Mouse (Mus musculus): ENCODE data around the gene Nkain4. TPM values are rescaled to one million over a fixed set of nuclear protein-coding genes. Genes with fewer than 3 reads are reported as not detected.
A peak's percentile ranks its signal among the peaks of the same experiment; 100 is the strongest.

The Nkain4 gene
- polyA plus RNA-seq, 1 experiment from 2014 or later, result 41.0 TPM

GRCm38 (mm10) chr2:180962616-180963308 lies 8.3 kb upstream of the Nkain4 start:
- 44% methylated on average over 2 of the region's 2 CpGs for WGBS
- no peaks in the 10 kb centered on the region for H3K36me3 ChIP-seq (ENCODE audit: control insufficient read depth, insufficient read depth)
- ATAC-seq (replicated peaks; ENCODE audit: extremely low read depth, insufficient read depth, low FRiP score), result peak; percentile 19; the same call in 1 of the 2 replicates
- H3K27me3 ChIP-seq (ENCODE audit: control insufficient read depth, insufficient read depth, low read length), result no peaks in the 10 kb centered on the region
- H3K9me3 ChIP-seq (replicated peaks; ENCODE audit: control insufficient read depth, low read length), result no peaks in the 10 kb centered on the region
- no peak overlapping the region for H3K9ac ChIP-seq (ENCODE audit: low read length)
- no peak overlapping the region for H3K4me3 ChIP-seq (ENCODE audit: low read length)
- peak overlapping the region; percentile 47 for H3K27ac ChIP-seq (ENCODE audit: low read length)
- H3K4me2 ChIP-seq (ENCODE audit: low read depth, low read length), result no peak overlapping the region
- peaks cover 24% of the 10 kb centered on the region for H3K4me1 ChIP-seq (ENCODE audit: control insufficient read depth, insufficient read depth, low read length)

- Histone ChIP-seq H3K9ac (ENCODE audit: low read length) (no peak overlapping the region), H3K36me3 (ENCODE audit: control insufficient read depth, insufficient read depth) (no peaks in the 10 kb centered on the region), H3K9me3 (replicated peaks; ENCODE audit: control insufficient read depth, low read length) (no peaks in the 10 kb centered on the region), H3K27ac (ENCODE audit: low read length) (no peak overlapping the region), H3K4me1 (ENCODE audit: control insufficient read depth, insufficient read depth, low read length) (peaks cover 17% of the 10 kb centered on the region), H3K4me2 (ENCODE audit: low read depth, low read length) (no peak overlapping the region), H3K4me3 (ENCODE audit: low read length) (no peak overlapping the region), H3K27me3 (ENCODE audit: control insufficient read depth, insufficient read depth, low read length) (peaks cover 12% of the 10 kb centered on the region)
- ATAC-seq (replicated peaks; ENCODE audit: extremely low read depth, insufficient read depth, low FRiP score), result no peak
- WGBS, result 61% methylated on average over 3 of the region's 3 CpGs
Observed at GRCm38 (mm10) chr2:180960187-180960586, 5.7 kb upstream of the Nkain4 start.

DNA sequence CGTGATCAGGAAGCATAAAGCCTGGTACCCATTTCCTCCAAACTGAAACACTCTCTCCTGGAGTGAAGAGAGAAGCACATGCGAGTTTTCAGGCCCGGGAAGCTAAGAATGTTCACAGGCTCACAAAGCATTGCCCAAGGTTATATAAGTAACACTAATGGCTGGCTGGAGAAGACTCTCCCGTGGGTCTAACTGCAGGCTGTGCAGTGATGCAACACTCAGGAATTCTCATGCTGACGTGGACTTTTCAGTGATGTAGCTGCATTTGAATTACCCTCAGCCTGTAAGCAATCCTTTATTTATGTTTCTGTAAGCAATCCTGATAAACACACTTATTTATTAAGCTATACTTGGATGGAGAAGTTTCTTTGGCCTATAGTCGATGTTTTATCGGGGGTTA lies 5.1 kb upstream of the Nkain4 start:
- ATAC-seq (replicated peaks; ENCODE audit: extremely low read depth, insufficient read depth, low FRiP score), result no peak
- Histone ChIP-seq H3K4me3 (ENCODE audit: low read length) (no peak overlapping the region), H3K27ac (ENCODE audit: low read length) (no peak overlapping the region), H3K9me3 (replicated peaks; ENCODE audit: control insufficient read depth, low read length) (no peaks in the 10 kb centered on the region), H3K27me3 (ENCODE audit: control insufficient read depth, insufficient read depth, low read length) (peaks cover 18% of the 10 kb centered on the region), H3K9ac (ENCODE audit: low read length) (no peak overlapping the region), H3K36me3 (ENCODE audit: control insufficient read depth, insufficient read depth) (no peaks in the 10 kb centered on the region), H3K4me2 (ENCODE audit: low read depth, low read length) (no peak overlapping the region), H3K4me1 (ENCODE audit: control insufficient read depth, insufficient read depth, low read length) (peaks cover 21% of the 10 kb centered on the region)
- WGBS, result 64% methylated on average over 7 of the region's 7 CpGs

- peak overlapping the region; percentile 59 for H3K9ac ChIP-seq (ENCODE audit: low read length)
- 40% methylated on average over 2 of the region's 2 CpGs for WGBS
- ATAC-seq (replicated peaks; ENCODE audit: extremely low read depth, insufficient read depth, low FRiP score), result no peak
- H3K4me3 ChIP-seq (ENCODE audit: low read length), result peak overlapping the region; percentile 55
- peak overlapping the region; percentile 69 for H3K4me2 ChIP-seq (ENCODE audit: low read depth, low read length)
- H3K4me1 ChIP-seq (ENCODE audit: control insufficient read depth, insufficient read depth, low read length), result peaks cover 4% of the 10 kb centered on the region; the same call in 1 of the 2 replicates
- H3K36me3 ChIP-seq (ENCODE audit: control insufficient read depth, insufficient read depth), result no peaks in the 10 kb centered on the region
- H3K27me3 ChIP-seq (ENCODE audit: control insufficient read depth, insufficient read depth, low read length), result peaks cover 38% of the 10 kb centered on the region
- H3K9me3 ChIP-seq (replicated peaks; ENCODE audit: control insufficient read depth, low read length), result no peaks in the 10 kb centered on the region
- peak overlapping the region; percentile 11 for H3K27ac ChIP-seq (ENCODE audit: low read length)
Observed at GRCm38 (mm10) chr2:180953638-180954037, 861 bp downstream of the Nkain4 start.

DNA sequence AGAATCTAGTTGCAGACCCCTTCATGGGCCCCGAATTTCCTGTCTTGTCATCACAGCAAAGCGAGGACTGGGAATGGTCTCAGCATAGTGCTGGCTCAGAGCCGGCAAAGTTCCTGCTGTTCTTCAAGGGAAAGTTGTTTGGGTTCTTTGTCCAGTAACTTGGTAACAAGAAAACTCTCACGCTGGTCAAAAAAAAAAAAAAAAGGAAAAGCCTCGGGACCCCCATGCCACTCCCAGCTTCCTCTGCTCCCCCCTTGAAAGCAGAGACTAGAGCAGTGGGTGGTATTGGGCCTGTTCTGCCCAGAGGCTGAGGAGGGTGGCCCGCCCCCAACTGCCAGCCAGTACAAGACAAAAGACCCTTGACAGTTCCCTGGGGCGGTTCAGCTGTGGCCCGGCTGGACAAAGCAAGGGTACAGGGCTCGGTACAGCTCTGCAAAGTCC lies 1.7 kb downstream of the Nkain4 start:
- peaks cover 4% of the 10 kb centered on the region; the same call in 1 of the 2 replicates for H3K4me1 ChIP-seq (ENCODE audit: control insufficient read depth, insufficient read depth, low read length)
- no peak for ATAC-seq (replicated peaks; ENCODE audit: extremely low read depth, insufficient read depth, low FRiP score)

GRCm38 (mm10) chr2:180949947-180950346 lies 4.6 kb downstream of the Nkain4 start:
- Histone ChIP-seq H3K9me3 (replicated peaks; ENCODE audit: control insufficient read depth, low read length) (no peaks in the 10 kb centered on the region), H3K4me3 (ENCODE audit: low read length) (no peak overlapping the region), H3K27ac (ENCODE audit: low read length) (no peak overlapping the region), H3K4me2 (ENCODE audit: low read depth, low read length) (no peak overlapping the region), H3K9ac (ENCODE audit: low read length) (no peak overlapping the region), H3K36me3 (ENCODE audit: control insufficient read depth, insufficient read depth) (no peaks in the 10 kb centered on the region), H3K4me1 (ENCODE audit: control insufficient read depth, insufficient read depth, low read length) (peaks cover 2% of the 10 kb centered on the region; the same call in 1 of the 2 replicates), H3K27me3 (ENCODE audit: control insufficient read depth, insufficient read depth, low read length) (peaks cover 23% of the 10 kb centered on the region)
- 32% methylated on average over 1 of the region's 1 CpGs for WGBS
- no peak for ATAC-seq (replicated peaks; ENCODE audit: extremely low read depth, insufficient read depth, low FRiP score)

More for the DNA sequence above, 1.7 kb downstream of the Nkain4 start:
- Histone ChIP-seq H3K4me3 (ENCODE audit: low read length) (peak overlapping the region; percentile 55), H3K4me2 (ENCODE audit: low read depth, low read length) (peak overlapping the region; percentile 69), H3K9ac (ENCODE audit: low read length) (peak overlapping the region; percentile 59), H3K27ac (ENCODE audit: low read length) (peak overlapping the region; percentile 11), H3K36me3 (ENCODE audit: control insufficient read depth, insufficient read depth) (no peaks in the 10 kb centered on the region), H3K9me3 (replicated peaks; ENCODE audit: control insufficient read depth, low read length) (no peaks in the 10 kb centered on the region), H3K27me3 (ENCODE audit: control insufficient read depth, insufficient read depth, low read length) (peaks cover 38% of the 10 kb centered on the region)
- WGBS, result 26% methylated on average over 9 of the region's 9 CpGs

GRCm38 (mm10) chr2:180941869-180942268 lies 12.6 kb downstream of the Nkain4 start:
- no peaks in the 10 kb centered on the region for H3K36me3 ChIP-seq (ENCODE audit: control insufficient read depth, insufficient read depth)
- no peak overlapping the region for H3K9ac ChIP-seq (ENCODE audit: low read length)
- no peak overlapping the region for H3K4me2 ChIP-seq (ENCODE audit: low read depth, low read length)
- no peaks in the 10 kb centered on the region for H3K27me3 ChIP-seq (ENCODE audit: control insufficient read depth, insufficient read depth, low read length)
- peaks cover 11% of the 10 kb centered on the region for H3K4me1 ChIP-seq (ENCODE audit: control insufficient read depth, insufficient read depth, low read length)
- peak overlapping the region; percentile 78 for H3K27ac ChIP-seq (ENCODE audit: low read length)
- H3K4me3 ChIP-seq (ENCODE audit: low read length), result no peak overlapping the region
- peak; percentile 65; the same call in 1 of the 2 replicates for ATAC-seq (replicated peaks; ENCODE audit: extremely low read depth, insufficient read depth, low FRiP score)
- H3K9me3 ChIP-seq (replicated peaks; ENCODE audit: control insufficient read depth, low read length), result no peaks in the 10 kb centered on the region

- Histone ChIP-seq H3K4me3 (ENCODE audit: low read length) (no peak overlapping the region), H3K27me3 (ENCODE audit: control insufficient read depth, insufficient read depth, low read length) (no peaks in the 10 kb centered on the region), H3K27ac (ENCODE audit: low read length) (no peak overlapping the region), H3K9me3 (replicated peaks; ENCODE audit: control insufficient read depth, low read length) (no peaks in the 10 kb centered on the region), H3K4me1 (ENCODE audit: control insufficient read depth, insufficient read depth, low read length) (peaks cover 11% of the 10 kb centered on the region), H3K36me3 (ENCODE audit: control insufficient read depth, insufficient read depth) (no peaks in the 10 kb centered on the region), H3K4me2 (ENCODE audit: low read depth, low read length) (no peak overlapping the region), H3K9ac (ENCODE audit: low read length) (no peak overlapping the region)
- ATAC-seq (replicated peaks; ENCODE audit: extremely low read depth, insufficient read depth, low FRiP score), result no peak
Observed at GRCm38 (mm10) chr2:180940187-180940586, 14.3 kb downstream of the Nkain4 start.

GRCm38 (mm10) chr2:180932418-180932817 lies 22.1 kb downstream of the Nkain4 start:
- H3K36me3 ChIP-seq (ENCODE audit: control insufficient read depth, insufficient read depth), result no peaks in the 10 kb centered on the region
- no peak overlapping the region for H3K9ac ChIP-seq (ENCODE audit: low read length)
- H3K27me3 ChIP-seq (ENCODE audit: control insufficient read depth, insufficient read depth, low read length), result no peaks in the 10 kb centered on the region
- H3K27ac ChIP-seq (ENCODE audit: low read length), result no peak overlapping the region
- 52% methylated on average over 1 of the region's 1 CpGs for WGBS
- H3K4me1 ChIP-seq (ENCODE audit: control insufficient read depth, insufficient read depth, low read length), result no peaks in the 10 kb centered on the region
- H3K9me3 ChIP-seq (replicated peaks; ENCODE audit: control insufficient read depth, low read length), result no peaks in the 10 kb centered on the region
- no peak overlapping the region for H3K4me3 ChIP-seq (ENCODE audit: low read length)
- no peak overlapping the region for H3K4me2 ChIP-seq (ENCODE audit: low read depth, low read length)
- no peak for ATAC-seq (replicated peaks; ENCODE audit: extremely low read depth, insufficient read depth, low FRiP score)

Measured in heart, embryonic 16.5 days (tissue).